Mouse (Mus musculus) c-Kit-negative CD71-positive TER-119-positive erythroid progenitor cells, embryonic 14.5 days (primary cell): ENCODE results near the gene C1qc.
A peak's percentile ranks its signal among the peaks of the same experiment; 100 is the strongest.

Experiments used
- DNase-seq: peaks from one replicate; pipeline ENCODE4 v3.0.0-alpha.2; 2013; ENCODE audit warnings: low read depth, low spot score

The C1qc gene

GRCm38 (mm10) chr4:136892811-136893210 is at the start of gene C1qc:
C1qc (minus strand) TSS chr4:136893065.
- DNase-seq = no peak

GRCm38 (mm10) chr4:136937935-136938334 is 45.1 kb upstream of the C1qc start:
- no peak for DNase-seq

- no peak for DNase-seq
Observed at GRCm38 (mm10) chr4:136937344-136937743, 44.5 kb upstream of the C1qc start.

- DNase-seq = peak; percentile 51
Observed at GRCm38 (mm10) chr4:136934746-136935613, 42.1 kb upstream of the C1qc start.

GRCm38 (mm10) chr4:136930474-136930873 is 37.6 kb upstream of the C1qc start:
- DNase-seq = peak; percentile 90

GRCm38 (mm10) chr4:136928928-136929327 is 36.1 kb upstream of the C1qc start:
- peak; percentile 77 for DNase-seq

- DNase-seq = no peak
Observed at GRCm38 (mm10) chr4:136925804-136926203, 32.9 kb upstream of the C1qc start.

GRCm38 (mm10) chr4:136924529-136924928 is 31.7 kb upstream of the C1qc start:
- DNase-seq = no peak

GRCm38 (mm10) chr4:136919526-136919925 is 26.7 kb upstream of the C1qc start:
- DNase-seq = no peak

- DNase-seq = no peak
Observed at GRCm38 (mm10) chr4:136918834-136919233, 26.0 kb upstream of the C1qc start.

GRCm38 (mm10) chr4:136917165-136917524 is 24.3 kb upstream of the C1qc start:
- DNase-seq = no peak

GRCm38 (mm10) chr4:136916359-136917164 is 23.7 kb upstream of the C1qc start:
- DNase-seq = no peak

- no peak for DNase-seq
Observed at GRCm38 (mm10) chr4:136912841-136913240, 20.0 kb upstream of the C1qc start.

GRCm38 (mm10) chr4:136911804-136912203 is 18.9 kb upstream of the C1qc start:
- DNase-seq = no peak

GRCm38 (mm10) chr4:136911211-136911646 is 18.4 kb upstream of the C1qc start:
- DNase-seq = no peak

GRCm38 (mm10) chr4:136907809-136908208 is 14.9 kb upstream of the C1qc start:
- DNase-seq = no peak

GRCm38 (mm10) chr4:136907033-136907432 is 14.2 kb upstream of the C1qc start:
- no peak for DNase-seq

- DNase-seq = no peak
Observed at GRCm38 (mm10) chr4:136904767-136905539, 12.1 kb upstream of the C1qc start.

- DNase-seq = no peak
Observed at GRCm38 (mm10) chr4:136899154-136899553, 6.3 kb upstream of the C1qc start.

GRCm38 (mm10) chr4:136898637-136899036 is 5.8 kb upstream of the C1qc start, which contains the start of gene C1qa:
C1qa (minus strand) TSS chr4:136898803.
- no peak for DNase-seq

- DNase-seq = no peak
Observed at GRCm38 (mm10) chr4:136898084-136898598, 5.3 kb upstream of the C1qc start.

GRCm38 (mm10) chr4:136896461-136896860 is 3.6 kb upstream of the C1qc start:
- no peak for DNase-seq
